Mouse (Mus musculus): Measurements from ENCODE around the gene Phldb3. TPM values are rescaled to one million over a fixed set of nuclear protein-coding genes. Genes with fewer than 3 reads are reported as not detected.

Gene Phldb3
- total and polyA plus RNA-seq, 2 experiments from 2014 or later, result 0.11 TPM; not detected in 1

- no peak overlapping the region for H3K9ac ChIP-seq (replicated peaks; ENCODE audit: low read length, poor library complexity, severe bottlenecking)
- peaks cover 18% of the 10 kb centered on the region; the same call in 1 of the 2 replicates for H3K4me1 ChIP-seq (ENCODE audit: insufficient read depth, low read length)
- H3K27ac ChIP-seq (ENCODE audit: low read depth, low read length), result no peak overlapping the region
- no peaks in the 10 kb centered on the region for H3K27me3 ChIP-seq (ENCODE audit: insufficient read depth, low read length)
- WGBS, result 56% methylated on average over 4 of the region's 4 CpGs
- no peak for DNase-seq (ENCODE audit: low spot score)
- no peaks in the 10 kb centered on the region for H3K36me3 ChIP-seq (ENCODE audit: insufficient read depth, low read length)
- H3K9me3 ChIP-seq (ENCODE audit: low read length), result no peaks in the 10 kb centered on the region
- TF ChIP-seq CTCF (IDR thresholded peaks at IDR 0.05), result no peak
- H3K4me2 ChIP-seq (ENCODE audit: low read depth, low read length, poor library complexity, severe bottlenecking), result no peak overlapping the region
- ATAC-seq (ENCODE audit: low FRiP score), result no peak
- no peak overlapping the region for H3K4me3 ChIP-seq (ENCODE audit: low read depth, low read length)
These were observed 18.4 kb upstream of the Phldb3 start for GRCm38 (mm10) chr7:24592163-24592562.

DNA sequence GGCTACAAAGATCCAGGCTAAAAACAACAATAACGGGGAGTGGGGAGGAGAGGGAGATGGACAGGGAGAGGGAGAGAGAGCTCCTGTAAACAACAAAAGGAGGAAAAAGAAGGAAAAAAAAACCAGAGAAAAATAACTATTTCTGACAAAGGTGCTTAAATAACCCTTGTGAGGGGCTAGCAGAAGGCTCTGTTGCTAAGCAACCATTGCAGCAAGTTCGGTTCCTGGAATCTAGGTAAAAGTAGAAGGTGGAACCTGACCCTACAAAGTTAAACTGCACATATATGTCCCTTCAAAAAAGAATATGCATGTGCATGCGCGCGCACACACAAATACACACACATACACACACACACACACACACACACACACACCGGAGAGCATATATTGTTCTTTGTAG is 17.8 kb upstream of the Phldb3 start:
- Histone ChIP-seq H3K4me3 (ENCODE audit: low read depth, low read length) (no peak overlapping the region), H3K36me3 (ENCODE audit: insufficient read depth, low read length) (no peaks in the 10 kb centered on the region), H3K4me2 (ENCODE audit: low read depth, low read length, poor library complexity, severe bottlenecking) (no peak overlapping the region), H3K4me1 (ENCODE audit: insufficient read depth, low read length) (peaks cover 18% of the 10 kb centered on the region; the same call in 1 of the 2 replicates), H3K9ac (replicated peaks; ENCODE audit: low read length, poor library complexity, severe bottlenecking) (no peak overlapping the region), H3K27ac (ENCODE audit: low read depth, low read length) (no peak overlapping the region), H3K27me3 (ENCODE audit: insufficient read depth, low read length) (no peaks in the 10 kb centered on the region), H3K9me3 (ENCODE audit: low read length) (no peaks in the 10 kb centered on the region)
- ATAC-seq (ENCODE audit: low FRiP score) (no peak), DNase-seq (ENCODE audit: low spot score) (no peak)
- WGBS, result 79% methylated on average over 6 of the region's 6 CpGs
- no peak for TF ChIP-seq CTCF (IDR thresholded peaks at IDR 0.05)

GRCm38 (mm10) chr7:24593621-24594308 is 16.8 kb upstream of the Phldb3 start:
- 3% methylated on average over 39 of the region's 39 CpGs for WGBS
- H3K4me2 ChIP-seq (ENCODE audit: low read depth, low read length, poor library complexity, severe bottlenecking), result peak overlapping the region; percentile 74
- peak overlapping the region; percentile 72 for H3K4me3 ChIP-seq (ENCODE audit: low read depth, low read length)
- peak overlapping the region; percentile 65 for H3K9ac ChIP-seq (replicated peaks; ENCODE audit: low read length, poor library complexity, severe bottlenecking)
- H3K27ac ChIP-seq (ENCODE audit: low read depth, low read length), result no peak overlapping the region
- H3K4me1 ChIP-seq (ENCODE audit: insufficient read depth, low read length), result peaks cover 18% of the 10 kb centered on the region; the same call in 1 of the 2 replicates
- no peaks in the 10 kb centered on the region for H3K27me3 ChIP-seq (ENCODE audit: insufficient read depth, low read length)
- no peaks in the 10 kb centered on the region for H3K36me3 ChIP-seq (ENCODE audit: insufficient read depth, low read length)
- ATAC-seq (ENCODE audit: low FRiP score) (peak; percentile 80), DNase-seq (ENCODE audit: low spot score) (peak; percentile 55)
- no peak for TF ChIP-seq CTCF (IDR thresholded peaks at IDR 0.05)
- H3K9me3 ChIP-seq (ENCODE audit: low read length), result no peaks in the 10 kb centered on the region

GRCm38 (mm10) chr7:24594309-24594803 is 16.2 kb upstream of the Phldb3 start:
- no peak overlapping the region for H3K27ac ChIP-seq (ENCODE audit: low read depth, low read length)
- peaks cover 18% of the 10 kb centered on the region; the same call in 1 of the 2 replicates for H3K4me1 ChIP-seq (ENCODE audit: insufficient read depth, low read length)
- peak overlapping the region; percentile 72 for H3K4me3 ChIP-seq (ENCODE audit: low read depth, low read length)
- 4% methylated on average over 13 of the region's 13 CpGs for WGBS
- TF ChIP-seq CTCF (IDR thresholded peaks at IDR 0.05), result no peak
- no peak for DNase-seq (ENCODE audit: low spot score)
- H3K27me3 ChIP-seq (ENCODE audit: insufficient read depth, low read length), result no peaks in the 10 kb centered on the region
- H3K9ac ChIP-seq (replicated peaks; ENCODE audit: low read length, poor library complexity, severe bottlenecking), result peak overlapping the region; percentile 65
- peak overlapping the region; percentile 74 for H3K4me2 ChIP-seq (ENCODE audit: low read depth, low read length, poor library complexity, severe bottlenecking)
- ATAC-seq (ENCODE audit: low FRiP score), result no peak
- H3K36me3 ChIP-seq (ENCODE audit: insufficient read depth, low read length), result no peaks in the 10 kb centered on the region
- H3K9me3 ChIP-seq (ENCODE audit: low read length), result no peaks in the 10 kb centered on the region

GRCm38 (mm10) chr7:24595464-24595863 is 15.1 kb upstream of the Phldb3 start:
- H3K9ac ChIP-seq (replicated peaks; ENCODE audit: low read length, poor library complexity, severe bottlenecking), result no peak overlapping the region
- ATAC-seq (ENCODE audit: low FRiP score), result no peak
- TF ChIP-seq CTCF (IDR thresholded peaks at IDR 0.05), result no peak
- H3K9me3 ChIP-seq (ENCODE audit: low read length), result no peaks in the 10 kb centered on the region
- DNase-seq (ENCODE audit: low spot score), result no peak
- no peak overlapping the region for H3K4me2 ChIP-seq (ENCODE audit: low read depth, low read length, poor library complexity, severe bottlenecking)
- H3K27me3 ChIP-seq (ENCODE audit: insufficient read depth, low read length), result no peaks in the 10 kb centered on the region
- H3K4me3 ChIP-seq (ENCODE audit: low read depth, low read length), result no peak overlapping the region
- no peak overlapping the region for H3K27ac ChIP-seq (ENCODE audit: low read depth, low read length)
- H3K4me1 ChIP-seq (ENCODE audit: insufficient read depth, low read length), result peaks cover 18% of the 10 kb centered on the region; the same call in 1 of the 2 replicates
- no peaks in the 10 kb centered on the region for H3K36me3 ChIP-seq (ENCODE audit: insufficient read depth, low read length)
- 84% methylated on average over 2 of the region's 2 CpGs for WGBS

- ATAC-seq (ENCODE audit: low FRiP score) (no peak), DNase-seq (ENCODE audit: low spot score) (no peak)
- Histone ChIP-seq H3K4me1 (ENCODE audit: insufficient read depth, low read length) (peaks cover 18% of the 10 kb centered on the region; the same call in 1 of the 2 replicates), H3K27me3 (ENCODE audit: insufficient read depth, low read length) (no peaks in the 10 kb centered on the region), H3K9me3 (ENCODE audit: low read length) (no peaks in the 10 kb centered on the region), H3K36me3 (ENCODE audit: insufficient read depth, low read length) (no peaks in the 10 kb centered on the region), H3K27ac (ENCODE audit: low read depth, low read length) (no peak overlapping the region), H3K4me2 (ENCODE audit: low read depth, low read length, poor library complexity, severe bottlenecking) (no peak overlapping the region), H3K4me3 (ENCODE audit: low read depth, low read length) (no peak overlapping the region), H3K9ac (replicated peaks; ENCODE audit: low read length, poor library complexity, severe bottlenecking) (no peak overlapping the region)
- WGBS, result 80% methylated on average over 4 of the region's 4 CpGs
- no peak for TF ChIP-seq CTCF (IDR thresholded peaks at IDR 0.05)
These were observed 12.4 kb upstream of the Phldb3 start for GRCm38 (mm10) chr7:24598121-24598520.
